Comparison of ENCODE assay signal across 14 mouse cellular contexts in the genomic region with DNA sequence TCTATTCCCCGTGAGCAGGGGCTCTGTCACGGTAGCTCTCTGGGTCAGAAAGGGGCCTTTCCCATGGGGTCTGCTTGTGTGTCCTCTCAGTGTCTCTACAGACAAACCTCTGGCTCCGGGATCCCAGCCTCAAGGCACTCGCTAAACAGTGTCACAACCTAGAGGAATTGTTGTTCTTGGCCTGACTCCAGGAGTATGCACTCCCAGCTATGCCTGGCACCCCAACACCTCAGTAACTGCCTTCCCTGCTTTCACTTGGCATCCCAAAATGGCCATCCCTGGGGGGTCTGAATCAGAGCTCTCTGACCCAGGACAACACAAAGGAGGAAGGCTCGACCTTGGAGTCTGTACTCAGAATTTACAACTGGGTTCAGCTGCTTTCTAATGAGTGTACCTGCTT.
"Had no signal": no experiment of that assay in that cellular context is flagged by ENCODE, and none has a peak within 500 bp of the region (broad histone marks: within the 10 kb centered on the region; RNA-seq: fewer than 3 reads in every experiment).

No protein-coding gene starts in this region.

- H3K4me1 ChIP-seq: limb, embryonic 13.5 days; liver, embryonic 15.5 days; midbrain, embryonic 15.5 days; stomach, embryonic 15.5 days had no signal

- H3K4me3 ChIP-seq: limb, embryonic 13.5 days; liver, embryonic 15.5 days; midbrain, embryonic 15.5 days; neural tube, embryonic 12.5 days; stomach, embryonic 15.5 days had no signal

- H3K27ac ChIP-seq: limb, embryonic 13.5 days; liver, embryonic 15.5 days; midbrain, embryonic 15.5 days; neural tube, embryonic 12.5 days; stomach, embryonic 15.5 days had no signal

- H3K36me3 ChIP-seq: limb, embryonic 13.5 days; liver, embryonic 15.5 days; midbrain, embryonic 15.5 days; neural tube, embryonic 12.5 days; stomach, embryonic 15.5 days had no signal

- DNase-seq: kidney, adult 11 months; kidney, adult 9 months; kidney, postnatal 14 days; left cerebral cortex, postnatal 4 days; lung, embryonic 14.5 days; retina, postnatal 1 day; right cerebral cortex, postnatal 4 days; spleen, adult 18-20 months; thymus, postnatal 36 days had no signal

- H3K4me2 ChIP-seq: limb, embryonic 13.5 days; liver, embryonic 15.5 days; lung, embryonic 14.5 days; midbrain, embryonic 15.5 days; neural tube, embryonic 12.5 days; stomach, embryonic 15.5 days had no signal

- ATAC-seq: midbrain, embryonic 15.5 days had no signal

- H3K27me3 ChIP-seq: limb, embryonic 13.5 days; liver, embryonic 15.5 days; midbrain, embryonic 15.5 days; neural tube, embryonic 12.5 days; stomach, embryonic 15.5 days had no signal

- H3K9me3 ChIP-seq: limb, embryonic 13.5 days; liver, embryonic 15.5 days; neural tube, embryonic 12.5 days; stomach, embryonic 15.5 days had no signal

- H3K9ac ChIP-seq: limb, embryonic 13.5 days; liver, embryonic 15.5 days; lung, embryonic 14.5 days; midbrain, embryonic 15.5 days; neural tube, embryonic 12.5 days; stomach, embryonic 15.5 days had no signal
